Mouse (Mus musculus) cerebellum, adult 2 months (tissue): ENCODE results near the gene Smyd3.

Source experiments
- CTCF ChIP-seq: fragments of 200-500 bp; IDR thresholded peaks from 2 replicates; pipeline ENCODE4 v1.5.1; 2011; ENCODE audit warnings: low read depth, mild to moderate bottlenecking, control low read depth, low read length, moderate library complexity, borderline replicate concordance; ENCODE audit not compliant: insufficient read depth
- POLR2A ChIP-seq: fragments of 200-500 bp; IDR thresholded peaks from 2 replicates; pipeline ENCODE4 v1.6.1; 2011; ENCODE audit warnings: low read length, control low read depth, borderline replicate concordance; ENCODE audit not compliant: insufficient read depth

- TF ChIP-seq CTCF (no peak), POLR2A (no peak)
Observed at GRCm38 (mm10) chr1:179211313-179211712, 306.5 kb downstream of the Smyd3 start.
